Mouse (Mus musculus): Measurements from ENCODE around the gene Stub1. TPM values are rescaled to one million over a fixed set of nuclear protein-coding genes. Genes with fewer than 3 reads are reported as not detected.
"Not testable (repeated sequence)": the region's sequence is repeated elsewhere in the genome, so short reads cannot be mapped to it uniquely, and the experiment has no call there.

Gene Stub1
- polyA plus RNA-seq, 1 experiment from 2014 or later, result 314 TPM

- H3K9me3 ChIP-seq (replicated peaks; ENCODE audit: control insufficient read depth, low read length), result no peaks in the 10 kb centered on the region
- 0 out of 2 replicates have a peak overlapping the region, but pooled peaks have one; percentile 2 for H3K9ac ChIP-seq (ENCODE audit: low read length)
- H3K27me3 ChIP-seq (ENCODE audit: control insufficient read depth, insufficient read depth, low read length), result peaks cover 26% of the 10 kb centered on the region
- H3K4me3 ChIP-seq (replicated peaks; ENCODE audit: low read length), result peak overlapping the region; percentile 26
- H3K27ac ChIP-seq (ENCODE audit: low read length), result no peak overlapping the region
- peaks cover 7% of the 10 kb centered on the region for H3K4me1 ChIP-seq (ENCODE audit: control insufficient read depth, insufficient read depth, low read length)
- no peaks in the 10 kb centered on the region for H3K36me3 ChIP-seq (ENCODE audit: control insufficient read depth, insufficient read depth, low read length)
- peak; percentile 56; the same call in 1 of the 2 replicates for ATAC-seq (ENCODE audit: insufficient read depth, low FRiP score)
- 7% methylated on average over 46 of the region's 46 CpGs for WGBS
- peak overlapping the region; percentile 41 for H3K4me2 ChIP-seq (ENCODE audit: low read depth, low read length)
Observed at GRCm38 (mm10) chr17:25818851-25819780, 14.1 kb downstream of the Stub1 start.

- Histone ChIP-seq H3K4me2 (ENCODE audit: low read depth, low read length) (no peak overlapping the region), H3K36me3 (ENCODE audit: control insufficient read depth, insufficient read depth, low read length) (no peaks in the 10 kb centered on the region), H3K27me3 (ENCODE audit: control insufficient read depth, insufficient read depth, low read length) (peaks cover 26% of the 10 kb centered on the region), H3K4me3 (replicated peaks; ENCODE audit: low read length) (no peak overlapping the region), H3K4me1 (ENCODE audit: control insufficient read depth, insufficient read depth, low read length) (peaks cover 4% of the 10 kb centered on the region; the same call in 1 of the 2 replicates), H3K9me3 (replicated peaks; ENCODE audit: control insufficient read depth, low read length) (no peaks in the 10 kb centered on the region), H3K27ac (ENCODE audit: low read length) (no peak overlapping the region), H3K9ac (ENCODE audit: low read length) (no peak overlapping the region)
- ATAC-seq (ENCODE audit: insufficient read depth, low FRiP score), result no peak
- WGBS, result 74% methylated on average over 11 of the region's 11 CpGs
Observed at GRCm38 (mm10) chr17:25817662-25818061, 15.5 kb downstream of the Stub1 start.

DNA sequence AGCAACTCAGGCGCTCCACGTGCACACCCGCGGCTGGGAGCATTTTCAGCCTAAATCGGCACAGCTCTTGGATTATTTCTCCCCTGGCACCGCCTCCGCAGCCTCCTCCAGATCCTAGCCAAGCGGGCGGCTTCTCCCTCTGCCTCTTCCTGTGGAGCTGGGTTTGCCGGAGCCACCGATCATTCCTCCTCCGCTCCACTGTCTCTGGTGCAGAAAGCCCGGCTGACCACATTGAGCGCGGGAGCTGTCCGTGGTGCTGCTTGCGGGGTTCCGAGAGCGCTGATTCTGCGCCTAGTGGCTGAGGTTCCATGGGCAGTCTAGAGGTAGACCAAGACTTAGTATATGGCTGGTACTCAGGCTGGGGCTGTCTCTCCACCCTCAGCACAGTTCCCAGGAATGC, 19.7 kb downstream of the Stub1 start:
- no peak overlapping the region for H3K9ac ChIP-seq (ENCODE audit: low read length)
- 0 out of 2 replicates have a peak, but pooled peaks cover 2% of the 10 kb centered on the region for H3K4me1 ChIP-seq (ENCODE audit: control insufficient read depth, insufficient read depth, low read length)
- no peak overlapping the region for H3K4me3 ChIP-seq (replicated peaks; ENCODE audit: low read length)
- H3K27ac ChIP-seq (ENCODE audit: low read length), result no peak overlapping the region
- WGBS, result 2% methylated on average over 20 of the region's 20 CpGs
- H3K36me3 ChIP-seq (ENCODE audit: control insufficient read depth, insufficient read depth, low read length), result no peaks in the 10 kb centered on the region
- H3K4me2 ChIP-seq (ENCODE audit: low read depth, low read length), result no peak overlapping the region
- ATAC-seq (ENCODE audit: insufficient read depth, low FRiP score), result peak; percentile 28; the same call in 1 of the 2 replicates
- H3K9me3 ChIP-seq (replicated peaks; ENCODE audit: control insufficient read depth, low read length), result no peaks in the 10 kb centered on the region
- H3K27me3 ChIP-seq (ENCODE audit: control insufficient read depth, insufficient read depth, low read length), result peaks cover 30% of the 10 kb centered on the region

- no peak overlapping the region for H3K4me3 ChIP-seq (replicated peaks; ENCODE audit: low read length)
- H3K9ac ChIP-seq (ENCODE audit: low read length), result no peak overlapping the region
- no peak overlapping the region for H3K4me2 ChIP-seq (ENCODE audit: low read depth, low read length)
- no peak overlapping the region for H3K27ac ChIP-seq (ENCODE audit: low read length)
- H3K9me3 ChIP-seq (replicated peaks; ENCODE audit: control insufficient read depth, low read length), result no peaks in the 10 kb centered on the region
- no peaks in the 10 kb centered on the region for H3K36me3 ChIP-seq (ENCODE audit: control insufficient read depth, insufficient read depth, low read length)
- H3K27me3 ChIP-seq (ENCODE audit: control insufficient read depth, insufficient read depth, low read length), result peaks cover 27% of the 10 kb centered on the region
- 0 out of 2 replicates have a peak, but pooled peaks cover 2% of the 10 kb centered on the region for H3K4me1 ChIP-seq (ENCODE audit: control insufficient read depth, insufficient read depth, low read length)
- ATAC-seq (ENCODE audit: insufficient read depth, low FRiP score), result no peak
- 62% methylated on average over 4 of the region's 4 CpGs for WGBS
Observed at GRCm38 (mm10) chr17:25810890-25811289, 22.3 kb downstream of the Stub1 start.

- no peak overlapping the region for H3K27ac ChIP-seq (ENCODE audit: low read length)
- peak; percentile 12; the same call in 1 of the 2 replicates for ATAC-seq (ENCODE audit: insufficient read depth, low FRiP score)
- no peaks in the 10 kb centered on the region for H3K36me3 ChIP-seq (ENCODE audit: control insufficient read depth, insufficient read depth, low read length)
- 0 out of 2 replicates have a peak, but pooled peaks cover 2% of the 10 kb centered on the region for H3K4me1 ChIP-seq (ENCODE audit: control insufficient read depth, insufficient read depth, low read length)
- H3K4me3 ChIP-seq (replicated peaks; ENCODE audit: low read length), result peak overlapping the region; percentile 68
- peak overlapping the region; percentile 79 for H3K9ac ChIP-seq (ENCODE audit: low read length)
- 10% methylated on average over 24 of the region's 25 CpGs for WGBS
- H3K4me2 ChIP-seq (ENCODE audit: low read depth, low read length), result peak overlapping the region; percentile 96
- no peaks in the 10 kb centered on the region for H3K9me3 ChIP-seq (replicated peaks; ENCODE audit: control insufficient read depth, low read length)
- H3K27me3 ChIP-seq (ENCODE audit: control insufficient read depth, insufficient read depth, low read length), result peaks cover 27% of the 10 kb centered on the region
Observed at GRCm38 (mm10) chr17:25809606-25810340, 23.4 kb downstream of the Stub1 start.

DNA sequence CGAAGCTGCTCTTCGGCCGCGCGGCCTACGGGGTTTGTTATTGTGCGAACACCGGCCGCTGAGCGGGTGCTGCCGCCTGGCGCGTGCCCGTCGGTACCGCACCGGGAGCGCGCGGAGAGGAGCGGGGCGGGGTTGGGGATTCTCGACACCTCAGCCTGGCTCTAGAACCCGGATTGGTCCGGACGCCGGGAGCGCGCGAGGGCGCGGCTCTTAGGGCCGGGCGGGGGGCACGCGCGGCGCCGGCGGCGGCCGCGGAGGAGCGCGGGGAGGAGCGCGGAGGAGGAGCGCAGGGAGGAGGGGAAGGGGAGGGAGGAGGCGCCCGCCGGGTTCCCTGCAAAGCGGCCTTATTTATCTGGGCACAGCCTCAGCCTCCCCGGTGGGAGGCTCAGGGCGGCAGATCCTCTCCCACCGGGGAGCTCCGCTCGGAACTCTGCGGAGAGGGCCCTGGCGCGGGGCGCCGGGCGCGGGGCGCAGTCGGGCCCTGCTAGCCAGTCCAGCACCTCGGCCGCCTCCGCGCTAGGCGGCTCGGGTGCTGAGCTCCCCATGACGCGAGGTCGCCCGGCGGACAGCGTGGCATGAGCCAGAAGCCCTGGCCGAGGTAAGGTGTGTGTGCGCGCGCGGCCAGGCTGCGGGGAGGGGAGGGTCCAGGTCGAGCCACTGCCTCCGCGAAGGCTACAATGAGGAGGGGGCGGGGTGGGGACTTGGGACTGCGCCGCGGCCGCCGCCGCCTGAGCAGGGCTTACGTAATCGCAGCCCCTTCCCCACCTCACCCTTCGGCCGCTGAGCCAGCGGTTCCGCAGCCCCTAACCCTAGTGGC, 24.2 kb downstream of the Stub1 start, which contains the start of gene Fbxl16:
TSS of gene Fbxl16 (plus strand) at position 297 of the 817 bp plus-strand sequence.
- no peaks in the 10 kb centered on the region for H3K9me3 ChIP-seq (replicated peaks; ENCODE audit: control insufficient read depth, low read length)
- H3K27ac ChIP-seq (ENCODE audit: low read length), result no peak within 1 kb of the TSS
- peak within 1 kb of the TSS; percentile 96 for H3K4me2 ChIP-seq (ENCODE audit: low read depth, low read length)
- H3K4me1 ChIP-seq (ENCODE audit: control insufficient read depth, insufficient read depth, low read length), result 0 out of 2 replicates have a peak, but pooled peaks cover 2% of the 10 kb centered on the region
- WGBS, result under 1% methylated on average over 84 of the region's 100 CpGs
- peak within 1 kb of the TSS; percentile 79 for H3K9ac ChIP-seq (ENCODE audit: low read length)
- H3K36me3 ChIP-seq (ENCODE audit: control insufficient read depth, insufficient read depth, low read length), result no peaks in the 10 kb centered on the region
- ATAC-seq (ENCODE audit: insufficient read depth, low FRiP score), result peak; percentile 88
- peak within 1 kb of the TSS; percentile 68 for H3K4me3 ChIP-seq (replicated peaks; ENCODE audit: low read length)
- H3K27me3 ChIP-seq (ENCODE audit: control insufficient read depth, insufficient read depth, low read length), result peaks cover 27% of the 10 kb centered on the region

DNA sequence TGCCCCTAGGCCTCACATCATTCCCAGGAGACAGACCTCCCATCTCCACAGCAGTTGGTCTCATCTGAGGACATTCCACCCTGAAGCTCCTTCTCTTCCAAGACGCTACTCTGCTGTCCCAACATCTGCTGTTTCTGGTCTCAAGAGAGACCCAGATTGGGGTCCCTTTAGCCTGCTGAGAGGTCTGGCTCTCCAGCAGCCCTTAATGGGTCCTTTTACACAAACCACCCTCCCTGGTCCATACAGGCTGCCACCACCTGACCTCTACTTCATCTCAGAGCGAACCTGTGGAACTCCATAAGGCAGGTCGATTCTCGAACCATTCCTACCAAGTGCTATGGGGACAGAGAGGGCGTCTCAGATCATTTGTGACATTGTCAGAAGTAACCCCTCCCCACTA, 25.2 kb downstream of the Stub1 start:
- no peak overlapping the region for H3K27ac ChIP-seq (ENCODE audit: low read length)
- H3K27me3 ChIP-seq (ENCODE audit: control insufficient read depth, insufficient read depth, low read length), result peaks cover 27% of the 10 kb centered on the region
- H3K4me2 ChIP-seq (ENCODE audit: low read depth, low read length), result peak overlapping the region; percentile 96
- 0 out of 2 replicates have a peak, but pooled peaks cover 2% of the 10 kb centered on the region for H3K4me1 ChIP-seq (ENCODE audit: control insufficient read depth, insufficient read depth, low read length)
- no peak for ATAC-seq (ENCODE audit: insufficient read depth, low FRiP score)
- no peaks in the 10 kb centered on the region for H3K36me3 ChIP-seq (ENCODE audit: control insufficient read depth, insufficient read depth, low read length)
- H3K4me3 ChIP-seq (replicated peaks; ENCODE audit: low read length), result no peak overlapping the region
- no peaks in the 10 kb centered on the region for H3K9me3 ChIP-seq (replicated peaks; ENCODE audit: control insufficient read depth, low read length)
- 36% methylated on average over 5 of the region's 5 CpGs for WGBS
- no peak overlapping the region for H3K9ac ChIP-seq (ENCODE audit: low read length)

DNA sequence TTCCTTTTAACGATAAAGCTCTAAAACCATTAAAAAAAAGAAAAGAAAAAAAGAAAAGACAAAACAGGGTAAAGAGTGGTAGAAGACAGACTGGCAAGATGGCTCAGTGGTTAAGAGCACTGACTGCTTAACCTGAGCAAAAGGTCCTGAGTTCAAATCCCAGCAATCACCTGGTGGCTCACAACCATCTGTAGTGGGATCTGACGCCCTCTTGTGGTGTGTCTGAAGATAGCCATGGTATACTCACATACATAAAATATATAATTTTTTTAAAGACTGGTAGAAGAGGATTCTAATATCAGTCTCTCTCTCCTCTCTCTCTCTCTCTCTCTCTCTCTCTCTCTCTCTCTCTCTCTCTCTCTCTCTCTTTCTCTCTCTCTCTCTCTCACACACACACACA, 25.8 kb downstream of the Stub1 start:
- WGBS, result 36% methylated on average over 2 of the region's 2 CpGs
- H3K4me2 ChIP-seq (ENCODE audit: low read depth, low read length); H3K4me1 ChIP-seq (ENCODE audit: control insufficient read depth, insufficient read depth, low read length); ATAC-seq (ENCODE audit: insufficient read depth, low FRiP score); H3K4me3 ChIP-seq (replicated peaks; ENCODE audit: low read length); H3K27ac ChIP-seq (ENCODE audit: low read length); H3K9me3 ChIP-seq (replicated peaks; ENCODE audit: control insufficient read depth, low read length); H3K9ac ChIP-seq (ENCODE audit: low read length); H3K36me3 ChIP-seq (ENCODE audit: control insufficient read depth, insufficient read depth, low read length): not testable (repeated sequence)
- H3K27me3 ChIP-seq (ENCODE audit: control insufficient read depth, insufficient read depth, low read length), result peaks cover 28% of the 10 kb centered on the region

Measured in stomach, embryonic 16.5 days (tissue).